Mouse (Mus musculus) G1E (cell line): ENCODE results near the gene Ypel3.

Experiments used
- CTCF ChIP-seq: IDR thresholded peaks from 2 replicates; pipeline ENCODE4 v1.5.1; 2012; ENCODE audit warnings: low read depth, low read length, inconsistent platforms, mixed read lengths
- GATA1 ChIP-seq: IDR thresholded peaks from 2 replicates; pipeline ENCODE4 v1.6.1; 2012; ENCODE audit warnings: borderline replicate concordance, low read length, inconsistent platforms, mixed read lengths
- GATA2 ChIP-seq: IDR thresholded peaks from 2 replicates; pipeline ENCODE4 v1.6.1; 2012; ENCODE audit warnings: low read depth, low read length, inconsistent platforms, borderline replicate concordance
- POLR2AphosphoS5 ChIP-seq: IDR thresholded peaks from 2 replicates; pipeline ENCODE4 v1.6.1; 2012; ENCODE audit warnings: low read depth, low read length, inconsistent platforms; ENCODE audit not compliant: insufficient replicate concordance
- TAL1 ChIP-seq: conservative IDR thresholded peaks from 2 replicates; pipeline ENCODE4 v1.6.1; 2012; ENCODE audit warnings: low read depth, low read length, inconsistent platforms, mixed read lengths

GRCm38 (mm10) chr7:126795387-126796317 lies 18.9 kb downstream of the Ypel3 start:
- TF ChIP-seq CTCF (no peak; the same call in 1 of the 2 replicates), GATA1 (no peak), POLR2AphosphoS5 (no peak), TAL1 (no peak), GATA2 (no peak)
